Mouse (Mus musculus) cortical plate, adult 2 months (tissue): ENCODE results near the gene Man1b1. TPM values are rescaled to one million over a fixed set of nuclear protein-coding genes. Genes with fewer than 3 reads are reported as not detected.
A peak's percentile ranks its signal among the peaks of the same experiment; 100 is the strongest.

ENCODE experiments used
- H3K27ac ChIP-seq: fragments of 200-500 bp; 2 replicates; pipeline ENCODE4 v1.5.1; 2012; ENCODE audit warnings: low read length, control low read depth, inconsistent platforms; ENCODE audit not compliant: insufficient read depth
- H3K4me1 ChIP-seq: fragments of 200-500 bp; 2 replicates; pipeline ENCODE4 v1.6.1; 2011; ENCODE audit warnings: low read length; ENCODE audit not compliant: control insufficient read depth, insufficient read depth
- H3K4me3 ChIP-seq: fragments of 200-500 bp; 2 replicates; pipeline ENCODE4 v1.5.1; 2011; ENCODE audit warnings: mild to moderate bottlenecking, low read length, control low read depth; ENCODE audit not compliant: insufficient read depth
- CTCF ChIP-seq: fragments of 200-500 bp; IDR thresholded peaks from 2 replicates; pipeline ENCODE4 v1.5.1; 2011; ENCODE audit warnings: mild to moderate bottlenecking, control low read depth, low read length; ENCODE audit not compliant: insufficient read depth; ENCODE audit errors: extremely low read depth
- POLR2A ChIP-seq: fragments of 200-500 bp; IDR thresholded peaks from 2 replicates; pipeline ENCODE4 v1.6.1; 2011; ENCODE audit warnings: mild to moderate bottlenecking, low read length, control low read depth; ENCODE audit not compliant: insufficient read depth; ENCODE audit errors: extremely low read depth
- polyA plus RNA-seq: library from polyadenylated mRNA; depleted of rRNA; stranded (reverse); fragments of >200 nt; gene quantifications from 2 replicates; pipeline ENCODE4 v1.2.3, GENCODE M21; 2012

Man1b1 gene
- polyA plus RNA-seq, 1 experiment = 28.4 TPM

DNA sequence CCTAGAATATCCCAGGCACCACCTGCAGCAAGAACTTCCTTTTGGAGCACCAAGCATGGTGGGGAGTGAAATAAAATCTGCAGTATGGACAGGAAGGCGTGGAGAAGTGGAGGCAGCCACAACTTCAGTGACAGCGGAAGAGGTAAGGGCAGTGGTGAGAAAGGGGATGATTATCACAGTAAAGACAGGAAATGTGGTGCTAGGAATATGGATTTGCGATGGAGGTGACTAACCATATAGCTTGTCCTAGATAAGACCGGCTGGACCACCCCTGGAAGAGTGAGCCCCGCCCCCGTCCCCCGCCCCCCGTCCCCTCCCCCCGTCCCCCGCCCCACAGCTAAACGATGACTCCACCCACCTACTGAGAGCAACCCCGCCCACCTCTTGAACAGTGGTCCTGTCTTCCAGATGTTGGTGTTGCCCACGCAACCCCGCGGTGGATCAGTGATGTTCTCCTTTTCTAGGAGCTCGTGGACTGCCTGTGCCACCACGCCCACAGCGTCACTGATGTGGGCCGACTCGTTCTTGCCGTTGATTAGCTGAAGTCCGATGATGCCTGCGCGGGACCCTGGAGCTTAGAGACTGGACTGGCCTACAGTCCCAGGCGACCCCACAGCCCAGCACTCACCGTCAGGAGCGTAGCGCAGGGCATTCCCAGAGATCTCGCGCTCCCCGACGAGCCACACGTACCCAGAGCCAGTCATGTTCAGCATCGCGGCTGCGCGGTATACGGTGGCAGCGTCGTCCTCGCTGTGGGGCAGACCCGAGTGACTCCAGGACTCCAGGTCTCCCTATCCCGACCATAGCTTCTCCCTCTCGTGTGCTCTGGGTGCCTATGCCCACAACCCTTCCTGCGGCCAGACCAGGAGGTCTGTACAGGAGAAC lies 27.2 kb upstream of the Man1b1 start:
- no peak for TF ChIP-seq CTCF
- no peak for TF ChIP-seq POLR2A
- Histone ChIP-seq H3K4me1 (peaks cover 6% of the 10 kb centered on the region; the same call in 1 of the 2 replicates), H3K27ac (no peak overlapping the region), H3K4me3 (peak overlapping the region; percentile 10; the same call in 1 of the 2 replicates)

DNA sequence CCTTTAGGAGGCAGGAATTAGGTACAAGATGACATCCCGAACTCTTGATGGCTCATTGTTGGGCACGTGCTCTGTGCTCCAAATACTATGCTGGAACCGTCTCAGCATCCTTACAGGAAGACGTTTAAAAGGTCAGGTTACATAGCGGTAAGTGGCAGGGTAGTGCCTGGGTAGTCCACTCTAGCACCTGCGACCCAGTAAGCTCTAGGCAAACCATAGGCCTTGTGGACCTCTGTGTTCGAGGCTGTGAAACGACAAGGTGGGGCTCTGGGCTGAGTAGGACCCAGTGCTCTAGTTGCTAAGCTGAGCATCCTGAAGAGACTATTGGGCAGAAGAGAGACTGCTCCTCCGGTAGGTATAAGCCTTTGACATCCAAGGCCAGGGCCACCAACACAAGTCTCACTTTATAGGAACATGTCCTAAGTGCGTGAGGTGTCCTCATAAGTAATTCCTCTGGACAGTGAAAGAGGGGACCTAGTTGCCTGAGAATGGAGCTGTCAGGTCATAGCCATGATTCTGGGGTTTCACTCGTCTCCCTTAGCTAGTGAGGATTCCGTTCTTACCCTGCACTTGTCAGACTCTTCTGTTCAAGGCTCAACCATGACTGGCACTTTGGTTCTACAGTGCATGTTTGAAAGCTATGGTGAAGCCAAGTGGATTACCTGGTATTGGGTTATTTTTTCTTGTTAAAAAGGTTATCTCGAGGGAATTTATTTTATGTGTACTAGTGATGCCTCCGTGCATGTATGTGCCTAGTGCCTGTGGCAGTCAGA lies 26.4 kb upstream of the Man1b1 start:
- H3K27ac ChIP-seq = no peak overlapping the region
- H3K4me1 ChIP-seq = peaks cover 6% of the 10 kb centered on the region; the same call in 1 of the 2 replicates
- TF ChIP-seq POLR2A (no peak), CTCF (no peak)
- H3K4me3 ChIP-seq = no peak overlapping the region; the same call in 1 of the 2 replicates

DNA sequence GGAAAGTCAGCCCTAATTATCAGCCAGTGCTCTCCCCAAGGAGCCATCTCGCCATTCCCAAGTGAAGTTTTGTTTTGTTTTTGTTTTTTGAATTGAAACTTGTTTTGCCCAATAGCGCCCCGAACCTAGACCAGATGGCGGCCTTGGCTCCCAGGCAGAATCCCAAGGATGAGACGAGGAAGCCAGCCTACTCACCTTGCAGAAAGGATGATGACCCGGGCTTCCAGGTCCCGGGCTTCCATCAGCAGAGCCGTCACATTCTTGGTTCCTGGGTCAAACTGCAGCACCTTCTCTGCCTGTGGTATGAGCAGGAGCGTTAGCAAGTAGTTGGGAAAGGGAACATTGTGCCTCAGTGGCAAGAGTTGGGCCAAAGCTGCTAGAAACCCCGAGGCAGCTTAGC lies 22.0 kb upstream of the Man1b1 start:
- H3K27ac ChIP-seq = no peak overlapping the region
- H3K4me1 ChIP-seq = peaks cover 13% of the 10 kb centered on the region
- no peak overlapping the region for H3K4me3 ChIP-seq
- no peak for TF ChIP-seq POLR2A

DNA sequence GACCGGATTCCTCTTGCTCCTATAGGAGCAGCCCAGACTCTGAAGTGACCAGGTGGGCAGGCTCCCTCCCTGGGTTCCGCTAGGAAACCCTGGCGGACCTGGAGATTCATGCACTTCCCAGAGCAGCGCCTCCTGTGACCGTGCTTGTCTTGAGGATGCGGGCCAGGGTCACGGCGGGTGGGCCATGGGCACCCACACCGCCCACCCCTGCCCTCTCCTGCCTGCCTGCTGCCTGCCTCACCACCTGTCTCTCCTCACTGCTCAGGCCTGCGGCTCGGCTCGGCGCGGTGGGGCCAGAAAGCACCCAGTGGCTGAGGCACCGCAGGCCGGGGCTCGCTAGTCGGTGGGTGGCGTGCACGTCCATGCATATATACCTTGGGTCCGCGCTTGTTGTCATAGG lies 21.2 kb upstream of the Man1b1 start:
- no peak for TF ChIP-seq CTCF
- no peak overlapping the region for H3K27ac ChIP-seq
- peaks cover 8% of the 10 kb centered on the region for H3K4me1 ChIP-seq
- H3K4me3 ChIP-seq = no peak overlapping the region

DNA sequence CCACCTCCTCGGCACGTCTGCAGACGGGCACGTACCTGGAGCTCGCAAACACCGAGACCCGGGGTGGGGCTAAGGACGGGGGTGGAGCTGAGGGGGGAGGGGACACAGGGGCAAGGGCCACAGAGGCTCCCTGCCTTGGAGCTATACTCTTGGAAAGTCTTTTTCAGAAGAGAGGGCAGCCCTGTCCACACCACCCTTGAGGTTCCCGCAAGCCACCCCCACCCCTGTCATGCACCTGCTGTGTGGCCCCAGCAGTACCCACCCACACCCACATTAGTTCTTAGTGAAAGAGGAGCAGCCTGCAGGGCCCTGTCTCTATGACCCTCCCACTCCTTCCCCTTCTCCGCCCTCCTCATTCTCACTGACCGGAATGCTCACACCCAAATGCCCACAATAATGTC lies 20.6 kb upstream of the Man1b1 start:
- peaks cover 10% of the 10 kb centered on the region for H3K4me1 ChIP-seq
- H3K4me3 ChIP-seq = no peak overlapping the region
- TF ChIP-seq POLR2A = no peak
- TF ChIP-seq CTCF = no peak
- H3K27ac ChIP-seq = no peak overlapping the region

DNA sequence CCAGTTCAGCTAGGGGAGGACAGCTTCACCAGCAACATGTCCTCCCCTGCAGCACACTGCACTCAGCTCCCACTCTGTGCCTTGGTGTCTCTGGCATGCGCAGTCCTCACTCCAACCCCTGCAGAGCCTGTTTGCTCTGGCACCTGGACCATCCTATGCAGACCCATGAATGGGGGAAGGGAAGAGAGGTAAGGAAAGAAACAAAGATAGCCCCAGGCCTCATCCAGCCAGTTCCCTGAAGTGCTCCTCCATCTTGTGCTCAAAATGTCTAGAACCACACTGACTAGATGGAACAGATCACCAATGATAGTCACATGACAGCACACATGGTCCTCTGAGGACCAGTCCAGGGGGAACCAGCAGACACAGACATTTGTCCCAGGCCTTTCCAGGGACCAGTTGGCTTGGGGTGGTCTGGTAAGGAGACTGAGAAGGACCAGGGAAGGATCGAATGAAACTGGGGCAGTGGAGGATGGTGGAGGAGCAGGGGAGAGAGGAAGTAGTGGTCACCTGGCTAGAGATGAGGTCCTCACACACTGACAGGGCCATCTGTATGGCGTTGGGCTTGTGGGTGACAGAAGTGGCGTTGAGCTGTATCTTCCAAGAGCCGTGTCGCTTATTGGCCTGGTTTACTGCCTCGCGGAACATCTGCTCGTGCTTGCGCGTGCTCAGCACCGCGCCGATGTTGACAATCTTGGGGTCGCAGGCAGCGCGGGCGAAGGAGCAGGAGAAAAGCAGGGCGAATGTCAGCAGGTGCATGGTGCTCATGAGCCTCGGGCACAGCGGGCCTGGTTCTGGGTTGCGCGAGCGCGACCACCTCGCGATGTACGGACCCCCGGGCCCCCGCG lies 13.8 kb upstream of the Man1b1 start:
- H3K4me3 ChIP-seq = peak overlapping the region; percentile 85
- H3K27ac ChIP-seq = peak overlapping the region; percentile 91
- peaks cover 5% of the 10 kb centered on the region for H3K4me1 ChIP-seq
- TF ChIP-seq POLR2A (peak; percentile 40; the same call in 1 of the 2 replicates), CTCF (no peak)

DNA sequence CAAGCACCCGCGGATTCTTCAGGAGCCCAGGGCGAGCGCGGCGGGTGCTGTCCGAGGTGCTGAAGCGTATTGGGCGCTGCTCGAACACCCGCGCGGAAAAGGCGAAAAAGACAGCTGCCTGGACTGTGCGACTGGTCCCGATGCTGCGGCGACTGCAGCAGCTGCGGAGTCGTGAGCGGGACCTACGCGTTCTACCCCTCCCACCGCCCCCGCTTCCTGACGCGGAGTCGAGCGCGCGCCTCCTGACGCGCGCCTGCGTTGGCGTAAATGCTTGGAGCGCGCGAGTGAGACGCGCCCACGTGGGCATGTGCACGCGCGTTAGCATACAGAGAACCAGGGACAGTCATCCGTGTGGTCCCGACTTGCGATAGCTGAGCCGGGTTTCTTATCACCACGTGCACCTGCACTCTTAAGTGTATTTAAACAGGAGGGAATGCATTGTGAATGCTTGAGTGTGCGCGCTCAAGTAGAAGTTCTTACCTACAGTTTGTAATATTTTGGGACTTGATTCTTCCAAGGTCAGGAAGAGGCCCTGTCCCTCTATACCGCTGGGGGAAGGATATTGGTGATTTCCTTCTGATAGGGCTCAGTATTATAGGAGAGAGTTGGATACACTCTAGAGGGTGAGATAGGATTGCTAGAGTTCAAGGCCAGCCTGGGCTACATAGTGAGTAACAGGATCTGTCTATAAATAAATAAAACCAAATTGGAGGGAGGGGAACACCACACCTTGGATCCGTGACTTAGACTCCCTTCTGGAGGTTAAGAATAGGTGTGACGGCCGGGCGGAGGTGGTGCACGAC lies 13.0 kb upstream of the Man1b1 start, which contains the start of gene Grin1:
TSS of gene Grin1 (minus strand) at position 217 of the 803 bp plus-strand sequence.
- H3K27ac ChIP-seq = peak within 1 kb of the TSS; percentile 91
- TF ChIP-seq POLR2A = peak; percentile 97
- TF ChIP-seq CTCF = no peak
- H3K4me3 ChIP-seq = peak within 1 kb of the TSS; percentile 85
- H3K4me1 ChIP-seq = peaks cover 3% of the 10 kb centered on the region

DNA sequence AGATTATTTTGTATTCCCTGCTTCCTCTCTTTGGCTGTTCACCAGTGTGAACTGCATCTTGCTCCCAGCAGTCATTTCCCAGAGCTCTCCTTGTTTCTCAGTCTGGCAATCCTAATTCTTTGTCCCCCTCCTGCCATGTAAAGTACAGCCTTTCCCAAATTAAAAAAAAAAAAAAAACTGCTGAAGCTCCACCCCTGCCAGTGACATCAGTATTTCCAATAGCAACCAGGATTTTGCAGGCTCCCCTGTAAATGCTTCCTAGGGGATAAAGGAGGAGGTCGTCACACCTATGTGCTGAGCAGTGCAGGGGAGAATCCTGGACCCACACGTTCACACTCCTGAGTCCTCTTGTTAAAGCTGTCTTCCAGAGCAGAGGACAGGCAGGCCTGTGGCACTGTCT lies 12.1 kb upstream of the Man1b1 start:
- H3K4me3 ChIP-seq = no peak overlapping the region
- no peak overlapping the region for H3K27ac ChIP-seq
- no peak for TF ChIP-seq POLR2A
- TF ChIP-seq CTCF = no peak
- peaks cover 3% of the 10 kb centered on the region for H3K4me1 ChIP-seq

DNA sequence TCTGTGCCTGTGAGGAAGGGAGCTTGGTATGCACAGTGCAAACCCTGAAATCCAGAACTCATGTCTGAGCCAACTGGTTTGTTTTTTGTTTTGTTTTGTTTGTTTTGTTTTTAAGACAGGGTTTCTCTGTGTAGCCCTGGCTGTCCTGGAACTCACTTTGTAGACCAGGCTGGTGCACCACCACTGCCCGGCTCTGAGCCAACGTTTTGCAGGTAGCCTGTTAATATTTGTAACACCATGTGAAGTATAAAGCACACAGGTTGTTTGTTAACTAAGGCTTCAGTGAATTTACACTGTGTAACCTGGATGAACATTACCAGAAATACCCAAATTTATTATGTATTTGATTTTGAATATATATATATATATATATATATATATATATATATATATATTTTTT lies 6.1 kb upstream of the Man1b1 start:
- Histone ChIP-seq H3K27ac (no peak overlapping the region), H3K4me1 (no peaks in the 10 kb centered on the region), H3K4me3 (no peak overlapping the region)
- TF ChIP-seq CTCF (no peak), POLR2A (no peak)
